Mouse (Mus musculus): Measurements from ENCODE around the gene Gje1.

Gje1 gene

GRCm38 (mm10) chr10:14718114-14718513 lies at the start of gene Gje1:
Gene Gje1 (minus strand): TSS chr10:14718214.
- DNase-seq (ENCODE audit: low read depth in 1 of 2, low spot score in 2 of 2): no peak

GRCm38 (mm10) chr10:14760618-14761017 lies 42.6 kb upstream of the Gje1 start:
- no peak for DNase-seq (ENCODE audit: low read depth in 1 of 2, low spot score in 2 of 2)

- no peak for DNase-seq (ENCODE audit: low read depth in 1 of 2, low spot score in 2 of 2)
Observed at GRCm38 (mm10) chr10:14759665-14760558, 41.9 kb upstream of the Gje1 start.

- DNase-seq (ENCODE audit: low read depth in 1 of 2, low spot score in 2 of 2): no peak
Observed at GRCm38 (mm10) chr10:14734285-14734684, 16.3 kb upstream of the Gje1 start.

- no peak for DNase-seq (ENCODE audit: low read depth in 1 of 2, low spot score in 2 of 2)
Observed at GRCm38 (mm10) chr10:14725671-14726070, 7.7 kb upstream of the Gje1 start.

- peak; percentile 91 for DNase-seq (ENCODE audit: low read depth in 1 of 2, low spot score in 2 of 2)
Observed at GRCm38 (mm10) chr10:14705072-14706066, 12.6 kb downstream of the Gje1 start, which contains the start of the genes Vta1 and Nmbr. Gene Vta1 (minus strand): TSS chr10:14705560. Gene Nmbr (plus strand): TSS chr10:14705591.

GRCm38 (mm10) chr10:14703830-14704420 lies 14.1 kb downstream of the Gje1 start:
- no peak for DNase-seq (ENCODE audit: low read depth in 1 of 2, low spot score in 2 of 2)

- DNase-seq (ENCODE audit: low read depth in 1 of 2, low spot score in 2 of 2): no peak
Observed at GRCm38 (mm10) chr10:14703239-14703638, 14.8 kb downstream of the Gje1 start.

GRCm38 (mm10) chr10:14690349-14690748 lies 27.7 kb downstream of the Gje1 start:
- no peak for DNase-seq (ENCODE audit: low read depth in 1 of 2, low spot score in 2 of 2)

GRCm38 (mm10) chr10:14688785-14689442 lies 29.1 kb downstream of the Gje1 start:
- DNase-seq (ENCODE audit: low read depth in 1 of 2, low spot score in 2 of 2): no peak

GRCm38 (mm10) chr10:14685663-14686062 lies 32.4 kb downstream of the Gje1 start:
- no peak for DNase-seq (ENCODE audit: low read depth in 1 of 2, low spot score in 2 of 2)

GRCm38 (mm10) chr10:14666147-14666546 lies 51.9 kb downstream of the Gje1 start:
- no peak for DNase-seq (ENCODE audit: low read depth in 1 of 2, low spot score in 2 of 2)

Measured in monocyte, adult 2 months (primary cell).